Mouse (Mus musculus): ENCODE data around the gene Sypl2. TPM values are rescaled to one million over a fixed set of nuclear protein-coding genes. Genes with fewer than 3 reads are reported as not detected.

Sypl2 gene
- polyA plus RNA-seq, 2 experiments: 2.7 to 3.7 TPM

DNA sequence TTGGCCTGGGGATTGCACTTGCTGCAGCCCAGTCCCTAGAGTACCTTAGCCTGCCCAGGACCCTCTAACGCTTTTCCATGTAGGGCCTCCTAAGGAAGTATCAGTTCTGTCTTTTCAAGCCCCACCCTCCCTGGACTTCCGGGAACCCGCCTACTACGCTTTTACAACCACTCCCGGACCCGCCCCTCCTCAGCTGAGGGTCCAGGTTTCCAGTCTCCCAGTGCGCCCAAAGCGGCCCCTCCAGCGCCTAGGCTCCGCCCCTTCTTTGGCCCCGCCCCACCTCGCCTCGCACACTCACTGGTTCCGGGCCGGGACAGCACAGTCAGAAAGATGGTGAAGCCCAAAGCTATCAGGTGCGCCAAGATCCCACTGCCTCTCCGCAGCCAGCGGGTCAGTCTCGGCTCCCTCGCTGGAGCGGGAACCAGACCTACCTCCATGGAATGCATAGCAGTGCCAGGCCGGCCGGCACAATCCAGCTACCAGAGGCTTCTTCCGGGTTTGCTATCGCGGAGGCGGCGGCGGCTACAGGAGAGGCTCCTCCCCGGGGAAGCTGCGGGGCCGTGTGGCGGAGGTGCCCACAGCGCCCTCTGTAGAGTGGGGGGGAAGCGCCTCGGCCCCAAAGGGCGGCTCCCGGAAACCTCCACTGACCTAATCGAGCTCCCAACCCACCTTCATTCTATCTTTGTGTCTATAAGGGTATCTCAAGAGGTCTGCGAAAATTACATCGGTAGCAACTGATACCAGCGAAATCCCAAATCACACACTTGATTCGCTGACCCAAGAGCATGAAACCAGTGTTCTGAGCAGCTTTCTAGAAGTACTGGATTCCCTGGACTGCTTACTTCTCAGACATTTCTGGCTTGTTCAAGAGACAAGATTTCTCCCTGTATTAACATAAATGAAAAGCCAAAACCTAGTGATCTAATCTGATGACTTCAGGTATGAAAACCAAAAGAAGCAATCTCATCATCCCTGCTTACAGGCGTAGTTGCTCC is 25.8 kb downstream of the Sypl2 start, which contains the start of gene Cyb561d1:
Gene Cyb561d1 (minus strand): TSS at position 884 of the 995 bp plus-strand sequence.
- H3K4me1 ChIP-seq (ENCODE audit: control insufficient read depth, insufficient read depth, low read length): peaks cover 27% of the 10 kb centered on the region
- ATAC-seq (ENCODE audit: low FRiP score, low read depth): peak; percentile 91
- peak within 1 kb of the TSS; percentile 76 for H3K4me2 ChIP-seq (replicated peaks; ENCODE audit: low read depth, low read length, severe bottlenecking)
- no peaks in the 10 kb centered on the region for H3K27me3 ChIP-seq (ENCODE audit: control insufficient read depth, insufficient read depth, low read length)
- peak; percentile 90 for DNase-seq (ENCODE audit: low spot score)
- H3K27ac ChIP-seq (replicated peaks; ENCODE audit: low read depth, low read length): peak within 1 kb of the TSS; percentile 58; the same call in 1 of the 2 replicates
- peak within 1 kb of the TSS; percentile 59 for H3K9ac ChIP-seq (ENCODE audit: low read depth, low read length, severe bottlenecking)
- TF ChIP-seq POLR2A (IDR thresholded peaks at IDR 0.05; ENCODE audit: borderline replicate concordance, extremely low read depth, insufficient read depth, insufficient read length): no peak
- peaks cover 37% of the 10 kb centered on the region for H3K36me3 ChIP-seq (ENCODE audit: control insufficient read depth, insufficient read depth, low read length)
- peak within 1 kb of the TSS; percentile 60 for H3K4me3 ChIP-seq (replicated peaks; ENCODE audit: low read length)
- 2% methylated on average over 44 of the region's 44 CpGs for WGBS
- no peaks in the 10 kb centered on the region for H3K9me3 ChIP-seq (ENCODE audit: control insufficient read depth, low read length)

DNA sequence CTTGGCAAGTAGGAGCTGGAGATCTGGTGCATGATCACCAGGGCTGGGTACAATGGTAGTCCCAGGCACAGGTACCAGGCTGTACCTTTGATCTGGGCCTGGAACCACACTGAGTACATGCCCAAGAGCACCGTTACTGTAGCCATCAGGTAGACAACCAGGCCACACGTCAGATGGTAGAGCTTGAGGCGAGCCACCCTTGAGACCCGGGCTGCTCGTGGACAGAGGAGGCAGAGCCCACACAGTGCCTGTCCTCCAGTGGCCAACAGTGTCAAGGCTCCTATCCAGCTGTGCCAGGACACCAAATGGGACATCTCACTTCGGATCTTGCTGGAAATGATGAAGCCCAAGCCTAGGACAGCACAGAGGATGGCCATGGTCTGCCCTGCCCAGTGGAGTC is 27.2 kb downstream of the Sypl2 start:
- H3K9me3 ChIP-seq (ENCODE audit: control insufficient read depth, low read length): no peaks in the 10 kb centered on the region
- H3K4me3 ChIP-seq (replicated peaks; ENCODE audit: low read length): no peak overlapping the region
- H3K36me3 ChIP-seq (ENCODE audit: control insufficient read depth, insufficient read depth, low read length): peaks cover 24% of the 10 kb centered on the region
- ATAC-seq (ENCODE audit: low FRiP score, low read depth) (no peak), DNase-seq (ENCODE audit: low spot score) (no peak)
- H3K9ac ChIP-seq (ENCODE audit: low read depth, low read length, severe bottlenecking): no peak overlapping the region
- no peak overlapping the region for H3K4me2 ChIP-seq (replicated peaks; ENCODE audit: low read depth, low read length, severe bottlenecking)
- 94% methylated on average over 6 of the region's 6 CpGs for WGBS
- H3K27ac ChIP-seq (replicated peaks; ENCODE audit: low read depth, low read length): no peak overlapping the region
- H3K27me3 ChIP-seq (ENCODE audit: control insufficient read depth, insufficient read depth, low read length): no peaks in the 10 kb centered on the region
- H3K4me1 ChIP-seq (ENCODE audit: control insufficient read depth, insufficient read depth, low read length): peaks cover 27% of the 10 kb centered on the region
- TF ChIP-seq POLR2A (IDR thresholded peaks at IDR 0.05; ENCODE audit: borderline replicate concordance, extremely low read depth, insufficient read depth, insufficient read length): no peak

DNA sequence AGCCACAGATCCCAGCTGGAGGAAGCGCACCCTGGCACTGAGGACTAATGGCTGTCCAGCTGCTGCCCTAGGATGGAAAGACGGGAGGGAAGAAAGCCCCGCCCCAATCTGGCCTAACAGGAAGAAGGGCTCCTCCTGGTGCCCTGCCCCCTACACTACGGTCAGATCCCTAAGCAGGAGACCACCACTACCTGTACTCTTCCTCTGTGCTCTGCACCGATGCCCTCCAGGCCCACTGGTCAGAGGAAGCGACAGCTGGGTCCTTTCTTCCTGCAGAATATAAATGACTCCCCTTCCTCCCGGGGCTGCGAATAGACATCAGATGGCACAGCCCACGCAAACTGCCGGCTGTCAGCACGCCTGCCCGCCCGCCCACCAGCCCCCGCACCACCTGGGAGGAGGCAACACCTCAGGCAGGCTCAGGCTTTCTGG is 29.4 kb downstream of the Sypl2 start:
- Histone ChIP-seq H3K4me2 (replicated peaks; ENCODE audit: low read depth, low read length, severe bottlenecking) (0 out of 2 replicates have a peak overlapping the region, but pooled peaks have one; percentile 10), H3K9ac (ENCODE audit: low read depth, low read length, severe bottlenecking) (peak overlapping the region; percentile 22; the same call in 1 of the 2 replicates), H3K27ac (replicated peaks; ENCODE audit: low read depth, low read length) (no peak overlapping the region), H3K36me3 (ENCODE audit: control insufficient read depth, insufficient read depth, low read length) (peaks cover 4% of the 10 kb centered on the region; the same call in 1 of the 2 replicates), H3K27me3 (ENCODE audit: control insufficient read depth, insufficient read depth, low read length) (no peaks in the 10 kb centered on the region), H3K4me3 (replicated peaks; ENCODE audit: low read length) (no peak overlapping the region), H3K4me1 (ENCODE audit: control insufficient read depth, insufficient read depth, low read length) (peaks cover 24% of the 10 kb centered on the region), H3K9me3 (ENCODE audit: control insufficient read depth, low read length) (no peaks in the 10 kb centered on the region)
- ATAC-seq (ENCODE audit: low FRiP score, low read depth): 0 out of 2 replicates have a peak, but pooled peaks have one; percentile 27
- 12% methylated on average over 12 of the region's 14 CpGs for WGBS
- DNase-seq (ENCODE audit: low spot score): no peak
- TF ChIP-seq POLR2A (IDR thresholded peaks at IDR 0.05; ENCODE audit: borderline replicate concordance, extremely low read depth, insufficient read depth, insufficient read length): no peak

DNA sequence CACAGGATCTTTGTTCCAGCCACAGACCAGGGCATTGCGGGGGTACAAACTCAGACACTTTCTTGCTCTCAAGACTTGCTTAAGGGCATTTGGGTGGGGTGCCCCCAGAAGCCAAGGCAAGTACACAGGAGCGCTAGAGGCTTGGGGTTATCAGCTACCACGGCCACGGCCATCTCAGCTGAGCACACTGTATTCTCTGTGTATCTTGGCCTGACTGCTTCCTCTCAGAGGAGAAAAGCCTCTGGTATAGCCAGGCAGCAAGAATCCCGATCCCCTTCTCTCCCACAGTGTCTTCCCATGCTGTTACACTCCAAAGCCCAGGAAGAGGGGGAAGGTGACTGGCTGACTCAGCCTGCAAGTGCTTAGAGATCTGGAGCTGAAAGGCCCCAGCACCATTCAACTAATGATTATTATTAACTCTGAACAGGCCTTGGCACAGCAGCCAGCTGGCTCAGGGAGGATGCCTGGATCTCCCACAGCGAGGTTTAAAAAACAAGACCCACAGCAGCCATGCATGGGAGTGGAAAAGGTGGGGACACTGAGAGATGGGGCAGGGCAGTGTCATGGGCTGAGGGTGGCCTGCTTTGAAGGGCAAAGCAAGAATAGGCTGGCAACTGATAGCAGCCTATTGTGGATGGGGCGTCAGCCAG is 30.4 kb downstream of the Sypl2 start:
- Histone ChIP-seq H3K9me3 (ENCODE audit: control insufficient read depth, low read length) (no peaks in the 10 kb centered on the region), H3K27me3 (ENCODE audit: control insufficient read depth, insufficient read depth, low read length) (no peaks in the 10 kb centered on the region), H3K27ac (replicated peaks; ENCODE audit: low read depth, low read length) (no peak overlapping the region), H3K4me1 (ENCODE audit: control insufficient read depth, insufficient read depth, low read length) (peaks cover 20% of the 10 kb centered on the region), H3K9ac (ENCODE audit: low read depth, low read length, severe bottlenecking) (no peak overlapping the region), H3K36me3 (ENCODE audit: control insufficient read depth, insufficient read depth, low read length) (no peaks in the 10 kb centered on the region), H3K4me3 (replicated peaks; ENCODE audit: low read length) (no peak overlapping the region), H3K4me2 (replicated peaks; ENCODE audit: low read depth, low read length, severe bottlenecking) (no peak overlapping the region)
- ATAC-seq (ENCODE audit: low FRiP score, low read depth): no peak
- TF ChIP-seq POLR2A (IDR thresholded peaks at IDR 0.05; ENCODE audit: borderline replicate concordance, extremely low read depth, insufficient read depth, insufficient read length): no peak
- DNase-seq (ENCODE audit: low spot score): no peak
- WGBS: 63% methylated on average over 7 of the region's 7 CpGs

DNA sequence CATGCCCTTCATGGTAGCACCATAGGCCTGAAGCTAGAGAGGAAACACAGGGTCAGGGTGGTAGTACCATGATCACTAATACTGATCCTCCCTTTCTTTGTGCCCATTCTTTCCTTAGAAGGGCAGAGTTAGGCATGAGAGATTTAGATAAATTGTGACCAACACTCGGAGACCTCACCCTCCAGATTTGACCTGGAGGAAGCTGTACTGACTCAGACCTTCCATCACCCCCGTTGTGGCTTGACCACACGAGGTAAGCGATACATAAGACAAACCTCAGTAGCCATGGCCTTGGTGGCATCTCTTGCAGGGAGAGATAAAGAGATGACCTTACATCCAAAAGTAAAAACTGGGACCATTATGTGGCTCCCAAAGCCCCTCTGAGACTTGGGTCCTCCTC is 31.2 kb downstream of the Sypl2 start:
- Histone ChIP-seq H3K9me3 (ENCODE audit: control insufficient read depth, low read length) (no peaks in the 10 kb centered on the region), H3K4me1 (ENCODE audit: control insufficient read depth, insufficient read depth, low read length) (peaks cover 16% of the 10 kb centered on the region), H3K4me2 (replicated peaks; ENCODE audit: low read depth, low read length, severe bottlenecking) (no peak overlapping the region), H3K27ac (replicated peaks; ENCODE audit: low read depth, low read length) (no peak overlapping the region), H3K36me3 (ENCODE audit: control insufficient read depth, insufficient read depth, low read length) (no peaks in the 10 kb centered on the region), H3K27me3 (ENCODE audit: control insufficient read depth, insufficient read depth, low read length) (no peaks in the 10 kb centered on the region), H3K4me3 (replicated peaks; ENCODE audit: low read length) (no peak overlapping the region), H3K9ac (ENCODE audit: low read depth, low read length, severe bottlenecking) (no peak overlapping the region)
- no peak for ATAC-seq (ENCODE audit: low FRiP score, low read depth)
- no peak for TF ChIP-seq POLR2A (IDR thresholded peaks at IDR 0.05; ENCODE audit: borderline replicate concordance, extremely low read depth, insufficient read depth, insufficient read length)
- WGBS: 78% methylated on average over 4 of the region's 4 CpGs
- no peak for DNase-seq (ENCODE audit: low spot score)
